Mouse (Mus musculus): ENCODE data around the gene Pctp. TPM values are rescaled to one million over a fixed set of nuclear protein-coding genes. Genes with fewer than 3 reads are reported as not detected.

Pctp gene
- polyA plus RNA-seq, 1 experiment from 2014 or later: 4.7 TPM

DNA sequence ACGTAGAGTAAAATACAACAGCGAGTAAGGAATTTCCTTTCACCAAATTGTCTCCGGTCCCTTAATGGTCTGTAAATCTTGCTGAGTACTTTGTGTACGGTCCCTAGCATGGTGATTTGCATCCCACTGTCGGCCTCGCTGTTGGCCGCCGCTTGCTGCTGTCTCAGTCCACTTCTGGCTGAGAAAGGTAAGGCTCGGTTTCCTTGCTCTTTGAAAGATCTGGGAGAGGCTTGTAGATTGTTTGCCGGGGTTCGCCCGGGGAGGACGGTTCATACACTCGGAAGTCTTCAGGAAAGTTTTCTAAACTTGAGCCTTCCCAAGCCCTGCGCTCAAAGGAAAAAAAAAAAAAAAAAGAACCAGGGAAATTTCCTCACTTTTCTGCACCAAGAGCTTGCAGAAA is 27.9 kb upstream of the Pctp start:
- Histone ChIP-seq H3K36me3 (peaks cover 9% of the 10 kb centered on the region), H3K9me3 (no peaks in the 10 kb centered on the region), H3K4me3 (peak overlapping the region; percentile 54), H3K9ac (peak overlapping the region; percentile 76), H3K4me1 (peaks cover 74% of the 10 kb centered on the region), H3K27me3 (peaks cover 5% of the 10 kb centered on the region; the same call in 1 of the 2 replicates), H3K4me2 (peak overlapping the region; percentile 69), H3K27ac (peak overlapping the region; percentile 60)
- under 1% methylated on average over 15 of the region's 15 CpGs for WGBS
- ATAC-seq (ENCODE audit: insufficient number of reproducible peaks, insufficient read depth, low FRiP score, low TSS enrichment, low read depth): no peak

DNA sequence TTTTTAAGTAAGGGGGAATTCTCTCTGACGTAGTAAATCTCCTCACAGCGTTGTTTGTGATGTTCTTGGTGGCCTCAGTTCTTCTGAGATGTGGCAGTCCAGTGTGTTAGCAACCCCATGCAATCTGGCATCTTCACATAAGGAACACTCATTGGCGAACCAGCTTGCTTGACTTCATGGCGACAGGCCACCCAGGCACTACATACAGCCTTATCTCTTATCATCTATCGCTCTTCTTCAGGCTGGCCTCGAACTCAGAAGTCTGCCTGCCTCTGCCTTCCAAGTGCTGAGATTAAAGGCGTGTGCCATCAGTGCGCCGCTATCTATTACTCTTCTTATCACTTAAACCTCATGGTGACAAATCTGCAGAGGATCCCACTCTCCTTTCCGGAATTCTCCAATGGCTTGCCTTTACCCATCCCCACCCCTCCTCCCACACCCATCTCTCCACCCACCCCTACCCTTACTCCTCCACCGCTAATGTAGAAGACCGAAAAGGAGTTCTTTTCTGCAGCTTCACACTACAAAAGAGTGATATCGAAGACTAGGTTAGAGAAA is 27.2 kb upstream of the Pctp start, which contains the start of gene Tmem100:
Tmem100 (plus strand) TSS at position 508 of the 558 bp plus-strand sequence.
- Histone ChIP-seq H3K9me3 (no peaks in the 10 kb centered on the region), H3K4me1 (peaks cover 74% of the 10 kb centered on the region), H3K27ac (peak within 1 kb of the TSS; percentile 92), H3K36me3 (peaks cover 3% of the 10 kb centered on the region; the same call in 1 of the 2 replicates), H3K27me3 (peaks cover 5% of the 10 kb centered on the region; the same call in 1 of the 2 replicates), H3K9ac (peak within 1 kb of the TSS; percentile 76), H3K4me2 (peak within 1 kb of the TSS; percentile 69), H3K4me3 (peak within 1 kb of the TSS; percentile 54)
- ATAC-seq (ENCODE audit: insufficient number of reproducible peaks, insufficient read depth, low FRiP score, low TSS enrichment, low read depth): no peak
- 37% methylated on average over 13 of the region's 13 CpGs for WGBS

DNA sequence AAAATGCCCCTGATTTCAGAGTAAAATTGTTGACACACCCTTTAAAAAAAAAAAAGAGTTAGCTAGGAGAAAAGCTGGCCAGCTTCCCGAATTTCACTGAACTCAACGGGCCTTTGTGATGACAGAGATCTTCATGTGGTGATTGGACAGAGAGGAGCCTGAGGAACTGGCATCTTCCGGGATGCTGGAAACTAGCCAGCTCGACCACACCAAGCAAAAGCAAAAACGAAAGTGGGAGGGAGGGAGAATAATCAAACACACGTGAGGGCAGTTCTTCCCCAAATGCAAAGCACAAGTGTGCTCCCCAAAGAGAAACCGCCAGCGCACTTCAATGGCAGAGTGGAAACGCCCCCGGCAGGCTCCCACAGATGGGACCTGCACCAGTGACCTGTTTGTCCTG is 26.7 kb upstream of the Pctp start:
- Histone ChIP-seq H3K27me3 (peaks cover 5% of the 10 kb centered on the region; the same call in 1 of the 2 replicates), H3K36me3 (no peaks in the 10 kb centered on the region), H3K27ac (peak overlapping the region; percentile 92), H3K9ac (peak overlapping the region; percentile 46; the same call in 1 of the 2 replicates), H3K4me3 (peak overlapping the region; percentile 54), H3K4me1 (peaks cover 74% of the 10 kb centered on the region), H3K4me2 (peak overlapping the region; percentile 69), H3K9me3 (no peaks in the 10 kb centered on the region)
- no peak; the same call in 1 of the 2 replicates for ATAC-seq (ENCODE audit: insufficient number of reproducible peaks, insufficient read depth, low FRiP score, low TSS enrichment, low read depth)
- WGBS: 13% methylated on average over 10 of the region's 10 CpGs

DNA sequence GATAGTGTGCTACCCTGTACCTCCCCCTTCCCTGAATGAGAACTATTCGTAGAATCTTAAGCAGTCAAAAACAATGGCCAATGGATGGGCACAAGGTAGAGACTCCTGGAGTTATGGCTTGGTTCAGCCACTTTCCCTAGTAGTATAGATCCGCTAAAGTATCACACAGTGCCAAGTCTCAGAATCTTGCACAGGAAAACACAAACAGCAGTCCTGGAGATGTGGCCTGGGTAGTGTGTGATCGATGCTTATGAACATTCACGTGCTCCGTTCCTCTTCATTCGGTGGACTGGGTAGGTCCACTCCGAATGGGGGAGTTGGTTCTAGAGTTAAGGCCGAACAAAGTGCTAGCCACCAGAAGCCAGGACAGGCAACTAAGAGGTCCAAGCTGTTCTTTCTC is 26.1 kb upstream of the Pctp start:
- Histone ChIP-seq H3K4me2 (peak overlapping the region; percentile 69; the same call in 1 of the 2 replicates), H3K4me1 (peaks cover 74% of the 10 kb centered on the region), H3K9me3 (no peaks in the 10 kb centered on the region), H3K9ac (no peak overlapping the region), H3K27ac (peak overlapping the region; percentile 92), H3K36me3 (no peaks in the 10 kb centered on the region), H3K27me3 (peaks cover 5% of the 10 kb centered on the region; the same call in 1 of the 2 replicates), H3K4me3 (no peak overlapping the region)
- WGBS: 72% methylated on average over 8 of the region's 8 CpGs
- ATAC-seq (ENCODE audit: insufficient number of reproducible peaks, insufficient read depth, low FRiP score, low TSS enrichment, low read depth): no peak

DNA sequence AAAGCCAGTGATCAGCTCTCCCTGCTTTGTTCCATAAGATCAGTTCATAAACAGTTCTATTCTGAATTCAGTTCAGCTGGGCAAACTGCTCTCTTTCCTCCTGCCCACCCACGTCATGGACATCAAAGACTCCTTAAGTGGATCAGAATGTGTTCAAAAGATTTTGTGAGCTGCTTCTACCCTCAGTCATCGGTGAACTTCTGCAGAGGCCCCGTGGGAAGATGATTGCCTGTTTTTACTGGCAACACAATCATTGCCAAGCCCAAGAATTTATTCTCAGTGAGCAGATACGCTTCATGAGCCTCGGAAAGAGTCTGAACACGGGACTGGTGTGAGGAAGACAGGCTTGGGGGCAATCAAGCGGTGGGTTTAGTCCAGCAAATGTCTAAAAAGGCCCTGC is 24.5 kb upstream of the Pctp start:
- peaks cover 60% of the 10 kb centered on the region for H3K4me1 ChIP-seq
- no peak for ATAC-seq (ENCODE audit: insufficient number of reproducible peaks, insufficient read depth, low FRiP score, low TSS enrichment, low read depth)
- peak overlapping the region; percentile 92 for H3K27ac ChIP-seq
- no peaks in the 10 kb centered on the region for H3K36me3 ChIP-seq
- H3K4me2 ChIP-seq: no peak overlapping the region
- WGBS: 13% methylated on average over 7 of the region's 7 CpGs
- no peaks in the 10 kb centered on the region for H3K9me3 ChIP-seq
- H3K9ac ChIP-seq: no peak overlapping the region
- H3K27me3 ChIP-seq: peaks cover 5% of the 10 kb centered on the region; the same call in 1 of the 2 replicates
- H3K4me3 ChIP-seq: no peak overlapping the region

DNA sequence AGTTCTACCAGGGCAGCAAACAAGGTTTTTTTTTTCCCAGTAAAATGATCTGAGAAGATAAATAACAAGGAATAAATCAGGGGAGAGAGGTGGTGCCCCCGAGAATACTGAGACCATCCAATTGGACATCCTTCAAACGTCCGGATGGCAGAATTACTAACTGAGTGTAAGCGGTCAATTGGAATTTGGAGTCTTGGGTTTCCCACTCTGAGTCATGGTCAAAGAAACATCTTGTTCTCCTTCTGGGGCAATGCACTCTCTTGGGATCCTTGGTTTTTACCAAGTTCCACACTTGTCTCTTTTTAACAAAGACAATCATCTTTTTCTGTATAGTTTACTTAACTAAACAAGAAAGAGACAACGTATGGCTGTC is 24.1 kb upstream of the Pctp start:
- H3K36me3 ChIP-seq: no peaks in the 10 kb centered on the region
- H3K27ac ChIP-seq: peak overlapping the region; percentile 92
- no peak overlapping the region for H3K4me3 ChIP-seq
- no peak for ATAC-seq (ENCODE audit: insufficient number of reproducible peaks, insufficient read depth, low FRiP score, low TSS enrichment, low read depth)
- H3K9ac ChIP-seq: 0 out of 2 replicates have a peak overlapping the region, but pooled peaks have one; percentile 2
- H3K4me2 ChIP-seq: no peak overlapping the region
- WGBS: 18% methylated on average over 5 of the region's 5 CpGs
- no peaks in the 10 kb centered on the region for H3K9me3 ChIP-seq
- H3K4me1 ChIP-seq: peaks cover 56% of the 10 kb centered on the region
- peaks cover 1% of the 10 kb centered on the region; the same call in 1 of the 2 replicates for H3K27me3 ChIP-seq

DNA sequence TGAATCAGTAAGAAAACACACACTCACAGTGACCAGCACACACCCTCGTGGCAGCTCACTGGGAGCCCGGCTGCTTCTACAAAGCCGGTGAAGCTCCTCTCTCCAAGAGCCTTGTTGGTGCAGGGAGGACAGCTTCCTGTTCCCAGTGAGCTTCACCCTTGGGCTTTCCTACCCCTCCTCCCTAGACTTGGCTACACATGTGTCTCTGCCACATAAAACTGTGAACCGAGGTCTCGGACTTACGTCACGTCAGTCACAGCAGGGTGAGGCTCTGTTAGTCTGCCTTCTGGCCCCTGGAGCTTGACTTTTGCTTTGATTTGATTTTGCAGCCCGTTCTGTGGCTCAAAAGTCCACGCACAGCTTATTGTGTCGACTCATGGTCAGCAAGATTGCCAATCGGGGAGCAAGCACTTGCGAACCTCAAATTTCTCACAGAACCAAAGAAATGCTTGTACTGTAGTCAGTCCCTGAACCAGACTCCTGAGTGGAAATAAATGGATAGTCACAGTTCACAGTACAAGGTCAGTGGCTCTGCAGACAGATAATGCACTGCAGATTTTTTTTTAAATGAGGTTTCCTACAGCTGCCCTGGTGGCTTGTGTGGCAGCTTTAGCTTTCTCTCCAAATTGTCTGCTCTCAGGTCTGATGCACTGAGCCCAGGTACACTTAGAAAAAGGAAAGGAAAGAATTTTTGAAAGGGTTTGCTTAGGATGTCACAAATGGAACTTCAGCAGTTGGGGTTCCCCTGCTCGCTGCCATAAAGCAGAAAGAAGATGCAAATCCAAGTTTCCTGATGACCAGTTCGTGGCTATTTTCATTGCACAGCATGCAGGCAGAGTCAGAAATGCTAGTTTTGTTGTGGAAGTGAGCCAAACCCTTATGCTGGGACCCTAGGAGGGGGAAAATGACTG is 23.5 kb upstream of the Pctp start:
- Histone ChIP-seq H3K4me2 (no peak overlapping the region), H3K4me1 (peaks cover 50% of the 10 kb centered on the region), H3K4me3 (no peak overlapping the region), H3K27ac (peak overlapping the region; percentile 92), H3K9me3 (no peaks in the 10 kb centered on the region), H3K36me3 (no peaks in the 10 kb centered on the region), H3K27me3 (no peaks in the 10 kb centered on the region), H3K9ac (0 out of 2 replicates have a peak overlapping the region, but pooled peaks have one; percentile 2)
- WGBS: 52% methylated on average over 14 of the region's 14 CpGs
- ATAC-seq (ENCODE audit: insufficient number of reproducible peaks, insufficient read depth, low FRiP score, low TSS enrichment, low read depth): no peak

DNA sequence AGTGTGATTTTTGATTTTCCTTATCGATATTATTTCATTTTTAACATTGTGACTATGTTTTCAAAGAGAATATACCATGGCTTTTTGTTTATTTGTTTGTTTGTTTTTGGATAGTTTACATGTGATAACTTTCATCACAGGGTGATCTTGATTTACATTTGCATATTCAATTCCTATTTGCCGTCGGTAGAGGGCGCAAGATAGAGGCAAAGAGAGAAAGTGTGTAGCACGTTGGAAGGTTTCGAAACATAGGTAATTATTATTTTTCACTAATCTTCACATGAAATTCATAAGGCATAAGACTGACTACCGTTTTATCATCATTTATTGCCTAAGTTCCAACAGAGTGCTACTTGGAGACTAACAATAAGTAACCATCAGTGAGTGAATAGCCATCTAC is 16.5 kb upstream of the Pctp start:
- H3K4me1 ChIP-seq: peaks cover 5% of the 10 kb centered on the region
- no peak overlapping the region for H3K9ac ChIP-seq
- H3K27ac ChIP-seq: no peak overlapping the region
- H3K4me2 ChIP-seq: no peak overlapping the region
- H3K36me3 ChIP-seq: no peaks in the 10 kb centered on the region
- H3K9me3 ChIP-seq: no peaks in the 10 kb centered on the region
- H3K4me3 ChIP-seq: no peak overlapping the region
- ATAC-seq (ENCODE audit: insufficient number of reproducible peaks, insufficient read depth, low FRiP score, low TSS enrichment, low read depth): no peak
- WGBS: 19% methylated on average over 7 of the region's 7 CpGs
- H3K27me3 ChIP-seq: no peaks in the 10 kb centered on the region

DNA sequence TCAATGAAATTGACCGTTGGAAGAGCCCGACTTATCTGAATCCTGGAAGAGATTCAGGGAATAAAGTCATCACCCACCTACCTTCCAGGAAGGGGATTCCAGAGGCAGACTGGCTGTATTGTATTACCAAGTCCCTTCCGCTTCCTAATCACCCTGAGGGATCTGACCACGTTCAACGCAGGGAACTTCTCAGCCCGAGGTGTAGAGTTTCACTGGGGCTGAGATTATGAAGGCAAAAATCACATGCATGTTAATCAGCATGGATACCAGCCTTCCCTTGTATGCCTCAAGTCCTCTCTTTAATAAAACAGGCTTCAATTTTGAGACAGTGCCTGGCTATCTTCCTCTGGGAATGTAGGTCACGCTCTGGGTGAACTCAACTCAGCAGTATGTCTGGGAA is 12.6 kb upstream of the Pctp start:
- 16% methylated on average over 7 of the region's 7 CpGs for WGBS
- Histone ChIP-seq H3K27me3 (no peaks in the 10 kb centered on the region), H3K9me3 (no peaks in the 10 kb centered on the region), H3K27ac (no peak overlapping the region), H3K4me3 (no peak overlapping the region), H3K9ac (no peak overlapping the region), H3K4me1 (peaks cover 5% of the 10 kb centered on the region), H3K36me3 (no peaks in the 10 kb centered on the region), H3K4me2 (no peak overlapping the region)
- ATAC-seq (ENCODE audit: insufficient number of reproducible peaks, insufficient read depth, low FRiP score, low TSS enrichment, low read depth): no peak

DNA sequence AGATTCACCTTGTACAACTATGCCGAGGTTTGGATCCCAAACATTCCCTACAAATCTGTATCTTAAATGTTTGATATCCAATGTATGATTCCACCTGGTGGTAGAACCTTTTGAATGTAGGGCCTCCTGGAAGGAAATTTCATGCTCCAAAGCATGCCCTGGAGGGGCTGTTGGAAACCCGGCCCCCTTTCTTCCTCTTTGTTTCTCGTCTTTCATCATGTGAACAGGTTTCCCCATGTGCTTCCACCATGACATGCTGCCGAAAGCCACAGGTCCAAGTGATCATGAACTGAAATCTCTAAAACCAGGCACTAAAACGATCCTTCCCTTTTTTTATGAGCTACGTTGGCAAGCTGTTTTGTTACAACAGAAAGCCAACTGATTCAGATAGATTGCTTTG is 11.0 kb upstream of the Pctp start:
- H3K4me1 ChIP-seq: peaks cover 5% of the 10 kb centered on the region
- ATAC-seq (ENCODE audit: insufficient number of reproducible peaks, insufficient read depth, low FRiP score, low TSS enrichment, low read depth): no peak
- WGBS: 87% methylated on average over 6 of the region's 6 CpGs

DNA sequence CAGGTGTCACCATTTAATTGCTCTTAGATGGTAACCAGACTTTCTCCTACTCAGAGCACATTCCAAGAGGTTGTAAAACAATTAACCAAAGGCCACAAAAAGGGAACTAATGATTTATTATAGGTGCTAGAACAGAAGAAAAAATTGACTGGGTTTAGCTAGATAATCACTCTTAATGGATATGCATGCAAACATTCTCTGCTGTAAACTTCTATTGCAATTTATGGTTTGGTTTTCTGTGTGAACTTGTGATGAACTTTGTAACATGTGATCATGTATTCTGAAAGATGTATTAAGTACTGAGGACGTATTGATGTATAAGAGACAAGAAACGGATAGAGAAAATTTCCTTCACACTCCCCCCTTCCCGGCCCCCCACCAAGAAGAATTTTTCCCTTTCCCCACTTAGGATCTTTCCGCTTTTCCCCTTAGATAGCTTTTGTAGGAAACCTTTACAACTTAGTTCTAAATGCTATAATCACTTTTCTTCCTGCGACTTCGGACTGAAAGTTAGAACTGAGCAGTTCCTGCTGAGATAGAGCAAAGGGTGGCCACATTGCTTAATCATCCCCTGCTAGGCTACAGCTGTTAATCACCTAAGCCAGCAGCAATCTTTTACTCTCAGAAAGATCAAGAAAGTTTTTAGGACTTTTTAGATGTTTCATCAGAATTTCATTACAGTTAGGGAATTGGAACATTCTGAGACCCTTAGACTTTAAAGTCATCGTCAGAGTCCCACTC is 5.3 kb upstream of the Pctp start:
- no peak overlapping the region for H3K9ac ChIP-seq
- H3K36me3 ChIP-seq: no peaks in the 10 kb centered on the region
- H3K9me3 ChIP-seq: no peaks in the 10 kb centered on the region
- H3K4me1 ChIP-seq: no peaks in the 10 kb centered on the region
- H3K4me2 ChIP-seq: no peak overlapping the region
- no peak for ATAC-seq (ENCODE audit: insufficient number of reproducible peaks, insufficient read depth, low FRiP score, low TSS enrichment, low read depth)
- 52% methylated on average over 7 of the region's 7 CpGs for WGBS
- no peaks in the 10 kb centered on the region for H3K27me3 ChIP-seq
- no peak overlapping the region for H3K4me3 ChIP-seq
- no peak overlapping the region for H3K27ac ChIP-seq

More for the DNA sequence above, 11.0 kb upstream of the Pctp start:
- Histone ChIP-seq H3K4me2 (no peak overlapping the region), H3K27me3 (no peaks in the 10 kb centered on the region), H3K27ac (no peak overlapping the region), H3K4me3 (no peak overlapping the region), H3K36me3 (no peaks in the 10 kb centered on the region), H3K9me3 (no peaks in the 10 kb centered on the region), H3K9ac (no peak overlapping the region)
